Mouse (Mus musculus) ES-Bruce4 (cell line): ENCODE results near the gene Usp17ld. TPM values are rescaled to one million over a fixed set of nuclear protein-coding genes. Genes with fewer than 3 reads are reported as not detected.
"Not testable (repeated sequence)": the region's sequence is repeated elsewhere in the genome, so short reads cannot be mapped to it uniquely, and the experiment has no call there.

Experiments used
- H3K27ac ChIP-seq: 2 replicates; pipeline ENCODE4 v1.5.1; 2012; ENCODE audit warnings: low read length, inconsistent platforms; ENCODE audit not compliant: insufficient read depth
- H3K27me3 ChIP-seq: 2 replicates; pipeline ENCODE4 v1.6.1; 2012; ENCODE audit warnings: mild to moderate bottlenecking, low read length, inconsistent platforms; ENCODE audit not compliant: control insufficient read depth, poor library complexity, insufficient read depth, severe bottlenecking
- H3K36me3 ChIP-seq: 2 replicates; pipeline ENCODE4 v1.6.1; 2012; ENCODE audit warnings: inconsistent platforms, mild to moderate bottlenecking, low read length, moderate library complexity; ENCODE audit not compliant: control insufficient read depth, poor library complexity, insufficient read depth, severe bottlenecking
- H3K4me1 ChIP-seq: one replicate; pipeline ENCODE4 v1.8.1; 2011; ENCODE audit warnings: low read length; ENCODE audit not compliant: control insufficient read depth, insufficient read depth
- H3K4me3 ChIP-seq: 2 replicates; pipeline ENCODE4 v1.5.1; 2011; ENCODE audit warnings: low read depth, mild to moderate bottlenecking, low read length
- H3K9ac ChIP-seq: 2 replicates; pipeline ENCODE4 v1.6.1; 2012; ENCODE audit warnings: low read depth, mild to moderate bottlenecking, inconsistent platforms; ENCODE audit not compliant: poor library complexity, severe bottlenecking
- H3K9me3 ChIP-seq: replicated peaks from 2 replicates; pipeline ENCODE4 v1.6.1; 2012; ENCODE audit warnings: mild to moderate bottlenecking, low read length, inconsistent platforms; ENCODE audit not compliant: control insufficient read depth, poor library complexity, insufficient read depth, severe bottlenecking
- CTCF ChIP-seq: IDR thresholded peaks from one replicate; pipeline ENCODE4 v1.8.1; 2011; ENCODE audit warnings: low read depth, low read length
- EP300 ChIP-seq: IDR thresholded peaks from 2 replicates; pipeline ENCODE4 v1.6.1; 2011; ENCODE audit warnings: low read depth, low read length; ENCODE audit not compliant: insufficient read depth
- POLR2A ChIP-seq: IDR thresholded peaks from one replicate; pipeline ENCODE4 v1.8.1; 2011; ENCODE audit warnings: low read length; ENCODE audit not compliant: insufficient read depth
- polyA plus RNA-seq: library from polyadenylated mRNA; stranded (reverse); fragments of >200 nt; gene quantifications from 2 replicates; pipeline ENCODE4 v1.2.4, GENCODE M21; 2011; ENCODE audit warnings: low read depth; ENCODE audit not compliant: missing spikeins, insufficient read depth, insufficient read length

The Usp17ld gene
- polyA plus RNA-seq = not detected in 2 replicates

- H3K9ac ChIP-seq, H3K27me3 ChIP-seq, H3K27ac ChIP-seq, H3K36me3 ChIP-seq, H3K9me3 ChIP-seq, H3K4me3 ChIP-seq, H3K4me1 ChIP-seq: not testable (repeated sequence)
These were observed at the start of gene Usp17ld for GRCm38 (mm10) chr7:103252405-103252804. Gene Usp17ld (minus strand): TSS chr7:103252505.

- no peaks in the 10 kb centered on the region for H3K36me3 ChIP-seq
- TF ChIP-seq EP300 (no peak), POLR2A (no peak), CTCF (no peak)
- no peaks in the 10 kb centered on the region for H3K9me3 ChIP-seq
- H3K4me1 ChIP-seq = no peaks in the 10 kb centered on the region
- no peak within 1 kb of the TSS for H3K9ac ChIP-seq
- H3K4me3 ChIP-seq = no peak within 1 kb of the TSS
- H3K27me3 ChIP-seq = no peaks in the 10 kb centered on the region
- H3K27ac ChIP-seq = no peak within 1 kb of the TSS
These were observed 35.6 kb downstream of the Usp17ld start, which contains the start of gene Olfr594 for GRCm38 (mm10) chr7:103216696-103217095. Gene Olfr594 (plus strand): TSS chr7:103216996.

DNA sequence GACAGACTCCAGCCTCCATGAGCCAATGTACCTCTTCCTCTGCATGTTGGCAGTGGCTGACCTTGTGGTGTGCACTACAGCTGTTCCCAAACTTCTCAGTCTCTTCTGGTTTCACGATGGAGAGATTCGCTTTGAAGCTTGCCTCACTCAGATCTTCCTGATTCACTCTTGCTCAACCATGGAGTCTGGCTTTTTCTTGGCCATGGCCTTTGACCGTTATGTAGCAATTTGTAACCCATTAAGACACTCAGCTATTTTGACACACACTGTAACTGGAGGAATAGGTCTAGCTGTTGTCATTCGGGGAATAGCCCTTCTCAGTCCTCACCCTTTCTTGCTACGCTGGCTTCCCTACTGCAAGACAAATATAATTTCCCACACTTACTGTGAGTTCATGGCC is 40.3 kb downstream of the Usp17ld start:
- not testable (repeated sequence) for H3K4me1 ChIP-seq, H3K4me3 ChIP-seq, H3K27me3 ChIP-seq, H3K9me3 ChIP-seq, H3K9ac ChIP-seq, H3K27ac ChIP-seq, H3K36me3 ChIP-seq

DNA sequence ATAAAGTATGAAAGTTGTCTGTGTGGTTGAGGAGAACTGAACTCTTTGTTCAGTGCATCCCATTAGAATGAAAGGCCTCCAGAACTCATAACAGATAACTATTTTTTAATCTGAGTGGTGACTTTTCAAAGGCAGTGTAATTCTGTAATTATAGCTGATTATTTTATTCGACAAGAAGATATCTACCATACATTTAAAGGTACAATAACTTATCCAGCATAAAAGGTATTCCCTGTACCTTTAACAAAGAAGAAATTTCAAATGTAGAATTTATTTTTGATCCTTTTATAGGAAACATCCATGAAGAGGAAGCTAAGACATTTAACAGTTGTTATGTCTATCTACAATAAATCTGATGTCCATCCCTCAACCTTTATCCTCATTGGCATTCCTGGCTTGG is 40.7 kb downstream of the Usp17ld start, which contains the start of gene Olfr593:
Gene Olfr593, plus strand, starts transcription at position 301 of the 400 bp plus-strand sequence.
- no peak within 1 kb of the TSS for H3K9ac ChIP-seq
- no peak within 1 kb of the TSS for H3K4me3 ChIP-seq
- H3K27me3 ChIP-seq = no peaks in the 10 kb centered on the region
- no peaks in the 10 kb centered on the region for H3K9me3 ChIP-seq
- no peak within 1 kb of the TSS for H3K27ac ChIP-seq
- no peaks in the 10 kb centered on the region for H3K36me3 ChIP-seq
- TF ChIP-seq POLR2A (no peak), EP300 (no peak), CTCF (no peak)
- H3K4me1 ChIP-seq = no peaks in the 10 kb centered on the region

Other genes with a start within 250 kb of the Usp17ld start
- not detected in 2 replicates for gene Olfr582, start 214.5 kb downstream of the Usp17ld start, polyA plus RNA-seq
- gene Olfr583, start 201.2 kb downstream of the Usp17ld start, polyA plus RNA-seq = not detected in 2 replicates
- not detected in 2 replicates for gene Olfr584, start 170.6 kb downstream of the Usp17ld start, polyA plus RNA-seq
- not detected in 2 replicates for gene Olfr585, start 154.8 kb downstream of the Usp17ld start, polyA plus RNA-seq
- not detected in 2 replicates for gene Olfr586, start 126.9 kb downstream of the Usp17ld start, polyA plus RNA-seq
- gene Olfr588-ps1, start 111.6 kb downstream of the Usp17ld start, polyA plus RNA-seq = not detected in 2 replicates
- gene Olfr589, start 96.1 kb downstream of the Usp17ld start, polyA plus RNA-seq = not detected in 2 replicates
- not detected in 2 replicates for gene Olfr591, start 74.2 kb downstream of the Usp17ld start, polyA plus RNA-seq
- not detected in 2 replicates for gene Olfr592, start 67.7 kb downstream of the Usp17ld start, polyA plus RNA-seq
- gene Olfr593, start 40.6 kb downstream of the Usp17ld start, polyA plus RNA-seq = not detected in 2 replicates
- gene Olfr594, start 35.5 kb downstream of the Usp17ld start, polyA plus RNA-seq = not detected in 2 replicates
- not detected in 2 replicates for gene Olfr596, start 53.1 kb upstream of the Usp17ld start, polyA plus RNA-seq
- not detected in 2 replicates for gene Olfr597, start 63.8 kb upstream of the Usp17ld start, polyA plus RNA-seq
- not detected in 2 replicates for gene Olfr598, start 71.1 kb upstream of the Usp17ld start, polyA plus RNA-seq
- not detected in 2 replicates for gene Olfr599, start 83.4 kb upstream of the Usp17ld start, polyA plus RNA-seq
- gene Olfr600, start 97.2 kb upstream of the Usp17ld start, polyA plus RNA-seq = not detected in 2 replicates
- not detected in 2 replicates for gene Olfr601, start 110.2 kb upstream of the Usp17ld start, polyA plus RNA-seq
- gene Olfr603, start 133.7 kb upstream of the Usp17ld start, polyA plus RNA-seq = not detected in 2 replicates
- gene Usp17lc, start 162.6 kb upstream of the Usp17ld start, polyA plus RNA-seq = not detected in 2 replicates
- not detected in 2 replicates for gene Olfr605, start 192.9 kb upstream of the Usp17ld start, polyA plus RNA-seq
- not detected in 2 replicates for gene Olfr606, start 196.5 kb upstream of the Usp17ld start, polyA plus RNA-seq
- gene Olfr607, start 211.6 kb upstream of the Usp17ld start, polyA plus RNA-seq = 0.13 TPM in 1 of 2 replicates, not detected in the other
- not detected in 2 replicates for gene Olfr608, start 217.4 kb upstream of the Usp17ld start, polyA plus RNA-seq
- not detected in 2 replicates for gene Olfr609, start 245.6 kb upstream of the Usp17ld start, polyA plus RNA-seq